Mouse (Mus musculus): ENCODE data around the gene Mansc1. TPM values are rescaled to one million over a fixed set of nuclear protein-coding genes. Genes with fewer than 3 reads are reported as not detected.

The Mansc1 gene
- polyA plus RNA-seq, 1 experiment from 2014 or later = 9.9 TPM

- WGBS = 73% methylated on average over 6 of the region's 6 CpGs
- Histone ChIP-seq H3K27me3 (replicated peaks; ENCODE audit: insufficient read depth, low read length) (no peaks in the 10 kb centered on the region), H3K27ac (ENCODE audit: low read length) (no peak overlapping the region), H3K36me3 (ENCODE audit: insufficient read depth, low read length) (no peaks in the 10 kb centered on the region), H3K4me2 (replicated peaks; ENCODE audit: low read depth, low read length) (no peak overlapping the region), H3K9me3 (ENCODE audit: low read length) (no peaks in the 10 kb centered on the region), H3K4me1 (ENCODE audit: insufficient read depth, low read depth, low read length) (no peaks in the 10 kb centered on the region; the same call in 1 of the 2 replicates), H3K4me3 (ENCODE audit: low read depth, low read length) (no peak overlapping the region), H3K9ac (replicated peaks; ENCODE audit: low read depth) (no peak overlapping the region)
- DNase-seq (ENCODE audit: low spot score) (no peak), ATAC-seq (no peak)
- TF ChIP-seq CTCF (IDR thresholded peaks at IDR 0.05) (no peak), EP300 (IDR thresholded peaks at IDR 0.05) (no peak)
Observed at GRCm38 (mm10) chr6:134597651-134598229, 34.5 kb downstream of the Mansc1 start.

GRCm38 (mm10) chr6:134594569-134595442 is 37.5 kb downstream of the Mansc1 start:
- no peaks in the 10 kb centered on the region for H3K27me3 ChIP-seq (replicated peaks; ENCODE audit: insufficient read depth, low read length)
- H3K4me3 ChIP-seq (ENCODE audit: low read depth, low read length) = no peak overlapping the region
- DNase-seq (ENCODE audit: low spot score) (peak; percentile 64), ATAC-seq (peak; percentile 82)
- H3K4me2 ChIP-seq (replicated peaks; ENCODE audit: low read depth, low read length) = peak overlapping the region; percentile 40
- no peaks in the 10 kb centered on the region; the same call in 1 of the 2 replicates for H3K4me1 ChIP-seq (ENCODE audit: insufficient read depth, low read depth, low read length)
- no peaks in the 10 kb centered on the region for H3K36me3 ChIP-seq (ENCODE audit: insufficient read depth, low read length)
- WGBS = 42% methylated on average over 21 of the region's 21 CpGs
- TF ChIP-seq EP300 (IDR thresholded peaks at IDR 0.05) (peak; percentile 79), CTCF (IDR thresholded peaks at IDR 0.05) (no peak)
- H3K27ac ChIP-seq (ENCODE audit: low read length) = no peak overlapping the region
- H3K9ac ChIP-seq (replicated peaks; ENCODE audit: low read depth) = no peak overlapping the region
- no peaks in the 10 kb centered on the region for H3K9me3 ChIP-seq (ENCODE audit: low read length)

- H3K4me2 ChIP-seq (replicated peaks; ENCODE audit: low read depth, low read length) = no peak overlapping the region
- H3K36me3 ChIP-seq (ENCODE audit: insufficient read depth, low read length) = no peaks in the 10 kb centered on the region
- 88% methylated on average over 2 of the region's 2 CpGs for WGBS
- H3K4me1 ChIP-seq (ENCODE audit: insufficient read depth, low read depth, low read length) = no peaks in the 10 kb centered on the region; the same call in 1 of the 2 replicates
- TF ChIP-seq CTCF (IDR thresholded peaks at IDR 0.05) = no peak
- no peak for TF ChIP-seq EP300 (IDR thresholded peaks at IDR 0.05)
- H3K9me3 ChIP-seq (ENCODE audit: low read length) = no peaks in the 10 kb centered on the region
- DNase-seq (ENCODE audit: low spot score) = no peak
- no peak overlapping the region for H3K4me3 ChIP-seq (ENCODE audit: low read depth, low read length)
- no peak overlapping the region for H3K9ac ChIP-seq (replicated peaks; ENCODE audit: low read depth)
- no peak for ATAC-seq
- no peaks in the 10 kb centered on the region for H3K27me3 ChIP-seq (replicated peaks; ENCODE audit: insufficient read depth, low read length)
- H3K27ac ChIP-seq (ENCODE audit: low read length) = no peak overlapping the region
Observed at GRCm38 (mm10) chr6:134591614-134592013, 40.7 kb downstream of the Mansc1 start.

GRCm38 (mm10) chr6:134586241-134586640 is 46.0 kb downstream of the Mansc1 start:
- no peaks in the 10 kb centered on the region for H3K36me3 ChIP-seq (ENCODE audit: insufficient read depth, low read length)
- WGBS = 76% methylated on average over 5 of the region's 5 CpGs
- H3K27ac ChIP-seq (ENCODE audit: low read length) = no peak overlapping the region
- H3K27me3 ChIP-seq (replicated peaks; ENCODE audit: insufficient read depth, low read length) = no peaks in the 10 kb centered on the region
- H3K4me3 ChIP-seq (ENCODE audit: low read depth, low read length) = no peak overlapping the region
- ATAC-seq (no peak), DNase-seq (ENCODE audit: low spot score) (no peak)
- no peak for TF ChIP-seq EP300 (IDR thresholded peaks at IDR 0.05)
- no peak for TF ChIP-seq CTCF (IDR thresholded peaks at IDR 0.05)
- no peak overlapping the region for H3K4me2 ChIP-seq (replicated peaks; ENCODE audit: low read depth, low read length)
- no peak overlapping the region for H3K9ac ChIP-seq (replicated peaks; ENCODE audit: low read depth)
- H3K9me3 ChIP-seq (ENCODE audit: low read length) = no peaks in the 10 kb centered on the region
- H3K4me1 ChIP-seq (ENCODE audit: insufficient read depth, low read depth, low read length) = no peaks in the 10 kb centered on the region

- H3K9me3 ChIP-seq (ENCODE audit: low read length) = no peaks in the 10 kb centered on the region
- TF ChIP-seq EP300 (IDR thresholded peaks at IDR 0.05) = no peak
- TF ChIP-seq CTCF (IDR thresholded peaks at IDR 0.05) = no peak
- no peak overlapping the region for H3K4me3 ChIP-seq (ENCODE audit: low read depth, low read length)
- DNase-seq (ENCODE audit: low spot score) (no peak), ATAC-seq (no peak)
- WGBS = 97% methylated on average over 2 of the region's 2 CpGs
- H3K36me3 ChIP-seq (ENCODE audit: insufficient read depth, low read length) = no peaks in the 10 kb centered on the region
- H3K27me3 ChIP-seq (replicated peaks; ENCODE audit: insufficient read depth, low read length) = no peaks in the 10 kb centered on the region
- no peak overlapping the region for H3K4me2 ChIP-seq (replicated peaks; ENCODE audit: low read depth, low read length)
- H3K4me1 ChIP-seq (ENCODE audit: insufficient read depth, low read depth, low read length) = no peaks in the 10 kb centered on the region
- H3K9ac ChIP-seq (replicated peaks; ENCODE audit: low read depth) = no peak overlapping the region
- H3K27ac ChIP-seq (ENCODE audit: low read length) = no peak overlapping the region
Observed at GRCm38 (mm10) chr6:134584616-134585015, 47.7 kb downstream of the Mansc1 start.

- no peak for ATAC-seq
- H3K27me3 ChIP-seq (replicated peaks; ENCODE audit: insufficient read depth, low read length) = no peaks in the 10 kb centered on the region
Observed at GRCm38 (mm10) chr6:134582110-134582509, 50.2 kb downstream of the Mansc1 start.

More at GRCm38 (mm10) chr6:134582110-134582509, 50.2 kb downstream of the Mansc1 start:
- no peak overlapping the region for H3K27ac ChIP-seq (ENCODE audit: low read length)
- no peak overlapping the region for H3K9ac ChIP-seq (replicated peaks; ENCODE audit: low read depth)
- no peaks in the 10 kb centered on the region for H3K4me1 ChIP-seq (ENCODE audit: insufficient read depth, low read depth, low read length)
- 77% methylated on average over 5 of the region's 5 CpGs for WGBS
- no peaks in the 10 kb centered on the region for H3K9me3 ChIP-seq (ENCODE audit: low read length)
- no peak overlapping the region for H3K4me3 ChIP-seq (ENCODE audit: low read depth, low read length)
- H3K36me3 ChIP-seq (ENCODE audit: insufficient read depth, low read length) = no peaks in the 10 kb centered on the region
- no peak for DNase-seq (ENCODE audit: low spot score)
- TF ChIP-seq EP300 (IDR thresholded peaks at IDR 0.05) (no peak), CTCF (IDR thresholded peaks at IDR 0.05) (no peak)
- H3K4me2 ChIP-seq (replicated peaks; ENCODE audit: low read depth, low read length) = no peak overlapping the region
